Mouse (Mus musculus) midbrain, embryonic 15.5 days (tissue): ENCODE results near the gene Cnga2. TPM values are rescaled to one million over a fixed set of nuclear protein-coding genes. Genes with fewer than 3 reads are reported as not detected.

ENCODE experiments used
- ATAC-seq: fragments of 200-750 bp; cut with Nextera tagmentation; replicated peaks from 2 replicates; pipeline ENCODE4 v1.8.0; 2017; ENCODE audit warnings: moderate TSS enrichment
- H3K27ac ChIP-seq: fragments of 300-500 bp; sonication (generic); 2 replicates; pipeline ENCODE4 v1.5.1; 2015; ENCODE audit warnings: mild to moderate bottlenecking, inconsistent platforms
- H3K27me3 ChIP-seq: fragments of 300-500 bp; sonication (generic); replicated peaks from 2 replicates; pipeline ENCODE4 v1.6.1; 2015; ENCODE audit warnings: inconsistent platforms
- H3K36me3 ChIP-seq: fragments of 300-500 bp; sonication (generic); replicated peaks from 2 replicates; pipeline ENCODE4 v1.6.1; 2015; ENCODE audit warnings: inconsistent platforms
- H3K4me1 ChIP-seq: fragments of 300-500 bp; sonication (generic); 2 replicates; pipeline ENCODE4 v1.6.1; 2015; ENCODE audit warnings: inconsistent platforms
- H3K4me2 ChIP-seq: fragments of 300-500 bp; sonication (generic); 2 replicates; pipeline ENCODE4 v1.6.1; 2015; ENCODE audit warnings: inconsistent platforms, mild to moderate bottlenecking, moderate library complexity
- H3K4me3 ChIP-seq: fragments of 300-500 bp; sonication (generic); 2 replicates; pipeline ENCODE4 v1.5.1; 2015; ENCODE audit warnings: mild to moderate bottlenecking, inconsistent platforms
- H3K9ac ChIP-seq: fragments of 300-500 bp; sonication (generic); 2 replicates; pipeline ENCODE4 v1.6.1; 2015; ENCODE audit warnings: mild to moderate bottlenecking, inconsistent platforms
- H3K9me3 ChIP-seq: fragments of 300-500 bp; sonication (generic); 2 replicates; pipeline ENCODE4 v1.6.1; 2016; ENCODE audit warnings: inconsistent platforms
- WGBS: fragments of 180-500 bp; shearing (Covaris S2); methylation state at CpG from one replicate; pipeline ENCODE4 v1.1.7; 2015; ENCODE audit warnings: mixed read lengths; 5-methylcytosine and 5-hydroxymethylcytosine counted together
- polyA plus RNA-seq: library from polyadenylated mRNA; unstranded; fragments of >200 nt; fragmentation: Nextera tagmentation; extraction: Ambion mirVana; gene quantifications from 2 replicates; pipeline ENCODE4 v1.2.1, GENCODE M21; 2015

The Cnga2 gene
- polyA plus RNA-seq, 1 experiment from 2014 or later: 0.21 TPM

DNA sequence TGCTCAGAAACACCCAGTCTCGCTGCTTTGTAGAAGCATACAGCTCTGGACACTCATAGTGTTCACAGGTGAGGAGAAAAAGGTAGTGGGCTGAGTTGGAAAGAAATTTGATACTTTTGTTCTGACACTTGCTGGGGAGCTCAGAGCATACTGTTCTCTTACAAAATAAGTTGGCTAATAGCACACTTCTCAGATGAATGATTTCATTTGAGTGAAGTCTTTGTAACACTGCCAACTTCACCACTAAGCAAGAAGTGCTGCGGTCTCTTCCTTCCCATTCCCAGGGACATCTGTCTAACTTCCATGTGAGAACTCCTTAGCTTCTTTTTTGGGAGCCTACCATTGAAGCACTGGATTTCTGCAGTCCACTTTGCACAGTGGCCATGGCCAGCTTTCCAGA, 8.4 kb upstream of the Cnga2 start:
- WGBS: 71% methylated on average over 2 of the region's 2 CpGs
- H3K9ac ChIP-seq: no peak overlapping the region
- H3K4me3 ChIP-seq: no peak overlapping the region
- no peaks in the 10 kb centered on the region for H3K4me1 ChIP-seq
- no peak overlapping the region for H3K4me2 ChIP-seq
- H3K9me3 ChIP-seq: no peaks in the 10 kb centered on the region
- no peak overlapping the region for H3K27ac ChIP-seq
- no peak for ATAC-seq
- no peaks in the 10 kb centered on the region for H3K36me3 ChIP-seq
- no peaks in the 10 kb centered on the region for H3K27me3 ChIP-seq

DNA sequence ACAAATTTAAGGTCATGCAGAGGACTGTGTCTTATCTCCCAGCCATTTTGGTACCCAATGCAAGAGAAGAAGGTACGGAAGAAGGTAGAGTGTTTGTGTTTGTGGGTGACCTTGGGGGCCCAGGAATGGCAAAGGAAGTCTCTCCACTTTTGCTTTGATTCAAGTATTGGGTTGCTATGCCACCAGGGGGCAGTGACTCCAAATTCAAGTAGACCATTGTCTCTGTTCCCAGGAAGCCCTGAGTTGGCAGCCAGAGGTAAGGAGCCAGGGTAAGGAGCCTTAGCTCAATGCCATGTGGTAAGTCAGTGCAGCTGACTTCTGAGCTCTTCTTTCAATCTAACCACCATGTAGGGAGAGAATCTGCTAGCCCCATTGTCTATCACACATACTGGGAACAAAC, 7.9 kb upstream of the Cnga2 start:
- H3K4me3 ChIP-seq: no peak overlapping the region
- no peak overlapping the region for H3K4me2 ChIP-seq
- H3K9ac ChIP-seq: no peak overlapping the region
- WGBS: 93% methylated on average over 1 of the region's 1 CpGs
- H3K4me1 ChIP-seq: no peaks in the 10 kb centered on the region
- H3K27ac ChIP-seq: no peak overlapping the region
- no peaks in the 10 kb centered on the region for H3K9me3 ChIP-seq
- H3K36me3 ChIP-seq: no peaks in the 10 kb centered on the region
- no peaks in the 10 kb centered on the region for H3K27me3 ChIP-seq
- ATAC-seq: no peak

DNA sequence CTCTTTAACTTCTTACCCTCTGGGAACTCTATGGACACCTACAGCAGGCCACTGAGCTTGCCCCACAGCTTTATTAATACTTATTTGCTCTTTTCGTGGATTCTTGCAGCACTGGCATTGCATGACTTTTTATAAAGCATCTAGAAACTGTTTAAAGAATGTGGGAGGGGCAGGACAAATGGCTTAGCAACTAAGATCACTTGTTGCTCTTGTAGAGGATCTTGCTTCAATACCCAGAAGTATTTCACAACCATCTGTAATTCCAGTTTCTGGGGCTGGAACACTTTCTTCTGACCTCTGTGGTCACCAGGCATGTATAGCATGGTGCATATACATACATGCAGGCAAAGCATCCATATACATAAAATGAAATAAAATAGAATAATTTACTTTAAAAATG, 4.3 kb downstream of the Cnga2 start:
- H3K4me3 ChIP-seq: no peak overlapping the region
- H3K9me3 ChIP-seq: no peaks in the 10 kb centered on the region
- no peaks in the 10 kb centered on the region for H3K4me1 ChIP-seq
- no peak for ATAC-seq
- H3K27me3 ChIP-seq: no peaks in the 10 kb centered on the region
- no peak overlapping the region for H3K27ac ChIP-seq
- WGBS: 53% methylated on average over 1 of the region's 1 CpGs
- no peak overlapping the region for H3K9ac ChIP-seq
- H3K4me2 ChIP-seq: no peak overlapping the region
- H3K36me3 ChIP-seq: no peaks in the 10 kb centered on the region

DNA sequence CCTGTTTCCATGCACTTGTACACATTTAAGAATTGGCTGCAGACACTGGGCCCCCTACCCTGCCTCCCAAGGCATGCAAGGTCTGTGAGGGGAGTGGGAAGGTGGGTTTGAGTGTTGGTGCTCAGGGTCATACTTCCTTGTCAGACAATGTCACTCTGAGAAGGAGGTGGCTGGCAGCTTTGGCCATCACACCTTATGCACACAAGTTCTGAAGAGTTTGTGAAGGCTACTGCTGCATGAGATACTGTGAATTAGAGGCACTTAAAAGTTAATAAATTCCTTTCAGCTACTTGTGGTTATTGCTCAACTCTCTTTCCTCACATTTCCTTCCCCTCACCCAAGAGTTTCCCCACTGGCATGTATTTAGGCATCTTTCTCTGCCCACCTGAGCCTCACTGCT, 18.3 kb downstream of the Cnga2 start:
- no peak for ATAC-seq
- Histone ChIP-seq H3K4me2 (no peak overlapping the region), H3K27ac (no peak overlapping the region), H3K36me3 (no peaks in the 10 kb centered on the region), H3K9ac (no peak overlapping the region), H3K4me3 (no peak overlapping the region), H3K9me3 (no peaks in the 10 kb centered on the region), H3K27me3 (no peaks in the 10 kb centered on the region), H3K4me1 (no peaks in the 10 kb centered on the region)

DNA sequence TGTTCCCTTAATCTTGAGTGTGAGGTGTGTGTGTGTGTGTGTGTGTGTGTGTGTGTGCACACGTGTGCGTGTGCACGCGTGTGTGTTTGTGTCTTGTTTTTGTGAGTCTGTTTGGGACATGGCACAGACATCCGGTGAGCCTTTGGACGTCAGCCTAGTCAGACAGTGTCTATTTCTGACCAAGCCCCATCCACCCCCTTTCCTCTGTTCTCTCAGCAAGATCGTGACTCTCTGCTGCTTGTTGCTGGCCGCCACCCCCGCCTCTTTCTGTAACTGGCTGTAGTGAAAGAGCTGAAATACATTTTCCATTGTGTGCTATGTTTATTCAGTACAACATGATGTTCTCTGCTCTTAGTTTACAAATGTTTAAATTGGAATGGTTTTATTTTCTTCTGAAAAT, 20.6 kb downstream of the Cnga2 start:
- H3K4me3 ChIP-seq: no peak overlapping the region
- ATAC-seq: no peak
- no peak overlapping the region for H3K4me2 ChIP-seq
- no peaks in the 10 kb centered on the region for H3K27me3 ChIP-seq
- no peak overlapping the region for H3K9ac ChIP-seq
- no peaks in the 10 kb centered on the region for H3K36me3 ChIP-seq
- 61% methylated on average over 9 of the region's 9 CpGs for WGBS
- H3K4me1 ChIP-seq: no peaks in the 10 kb centered on the region
- H3K27ac ChIP-seq: no peak overlapping the region
- H3K9me3 ChIP-seq: no peaks in the 10 kb centered on the region

DNA sequence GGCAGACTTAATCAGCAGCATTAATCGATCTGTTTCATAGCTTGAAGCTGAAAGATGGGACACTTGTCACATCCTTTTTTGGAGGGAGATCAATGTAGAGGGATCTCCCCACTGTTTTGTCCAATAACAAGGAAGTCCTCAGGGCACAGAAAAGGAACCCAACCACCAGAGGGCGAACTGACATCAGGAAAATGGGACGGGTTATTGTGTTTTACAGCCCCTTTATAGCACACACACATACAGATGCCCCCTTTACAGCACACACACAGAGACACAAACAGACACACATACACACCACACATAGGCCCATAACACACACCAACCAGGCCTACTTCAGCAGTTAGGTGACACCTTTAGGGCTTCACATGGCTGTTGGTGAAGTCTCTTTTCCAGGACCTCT, 21.2 kb downstream of the Cnga2 start:
- no peak overlapping the region for H3K4me2 ChIP-seq
- WGBS: 41% methylated on average over 3 of the region's 3 CpGs
- no peak overlapping the region for H3K9ac ChIP-seq
- no peaks in the 10 kb centered on the region for H3K27me3 ChIP-seq
- no peak overlapping the region for H3K4me3 ChIP-seq
- no peak overlapping the region for H3K27ac ChIP-seq
- no peaks in the 10 kb centered on the region for H3K4me1 ChIP-seq
- H3K9me3 ChIP-seq: no peaks in the 10 kb centered on the region
- ATAC-seq: no peak
- H3K36me3 ChIP-seq: no peaks in the 10 kb centered on the region

DNA sequence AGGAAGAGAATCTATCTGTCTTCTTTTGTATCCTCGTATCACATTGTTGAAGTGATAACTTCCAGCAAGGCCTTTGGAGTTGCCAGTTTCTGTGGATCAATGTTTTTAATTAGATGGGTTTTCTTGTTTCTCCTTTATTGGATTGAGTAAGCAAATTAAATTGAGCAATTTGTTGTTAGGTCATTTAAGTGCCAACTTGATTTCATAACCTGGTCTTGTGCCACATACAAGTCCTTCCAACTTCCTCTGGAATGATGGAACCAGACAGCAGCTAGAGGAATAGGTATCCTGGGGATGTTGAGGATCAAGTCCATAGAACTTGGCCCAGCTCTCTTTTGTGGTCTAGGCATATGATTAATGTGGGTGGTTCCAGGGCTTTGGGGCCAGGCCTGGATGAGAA, 30.6 kb downstream of the Cnga2 start:
- WGBS: 83% methylated on average over 1 of the region's 1 CpGs
- H3K4me1 ChIP-seq: no peaks in the 10 kb centered on the region
- H3K4me2 ChIP-seq: no peak overlapping the region
- no peak for ATAC-seq
- H3K36me3 ChIP-seq: no peaks in the 10 kb centered on the region
- no peaks in the 10 kb centered on the region for H3K9me3 ChIP-seq
- H3K27me3 ChIP-seq: no peaks in the 10 kb centered on the region
- no peak overlapping the region for H3K27ac ChIP-seq
- no peak overlapping the region for H3K4me3 ChIP-seq
- no peak overlapping the region for H3K9ac ChIP-seq

DNA sequence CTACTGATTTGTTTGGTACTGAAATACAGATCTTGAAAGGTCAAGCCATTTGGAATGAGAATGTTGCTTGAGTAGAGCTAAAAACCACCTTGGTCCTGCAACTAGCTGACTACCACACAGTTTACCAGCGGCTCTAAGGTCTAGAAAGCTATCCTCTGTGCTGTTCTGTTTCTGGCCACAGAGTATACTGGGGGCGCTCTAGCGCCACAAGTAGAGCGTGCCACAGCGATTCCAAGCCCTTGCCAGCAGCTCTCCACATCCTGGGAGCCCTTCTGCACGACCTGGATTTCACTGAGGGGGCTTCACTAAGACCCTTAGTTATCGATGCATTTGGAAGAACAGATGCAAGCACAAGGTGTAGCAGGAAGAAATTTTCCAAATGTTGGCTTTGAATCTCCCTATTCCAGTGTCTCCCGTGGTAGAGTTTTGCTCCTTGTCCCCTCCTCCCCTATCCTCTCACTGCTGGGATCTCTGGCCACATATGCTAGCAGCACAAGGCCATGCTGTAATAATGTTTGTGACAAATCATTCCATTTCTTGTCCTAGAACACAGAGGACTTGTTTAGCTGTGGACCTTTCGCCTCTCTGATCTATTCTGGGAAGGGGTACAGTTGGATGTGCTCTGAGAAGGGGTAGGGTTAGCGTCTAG, 31.2 kb downstream of the Cnga2 start:
- H3K9ac ChIP-seq: no peak overlapping the region
- WGBS: 41% methylated on average over 10 of the region's 10 CpGs

DNA sequence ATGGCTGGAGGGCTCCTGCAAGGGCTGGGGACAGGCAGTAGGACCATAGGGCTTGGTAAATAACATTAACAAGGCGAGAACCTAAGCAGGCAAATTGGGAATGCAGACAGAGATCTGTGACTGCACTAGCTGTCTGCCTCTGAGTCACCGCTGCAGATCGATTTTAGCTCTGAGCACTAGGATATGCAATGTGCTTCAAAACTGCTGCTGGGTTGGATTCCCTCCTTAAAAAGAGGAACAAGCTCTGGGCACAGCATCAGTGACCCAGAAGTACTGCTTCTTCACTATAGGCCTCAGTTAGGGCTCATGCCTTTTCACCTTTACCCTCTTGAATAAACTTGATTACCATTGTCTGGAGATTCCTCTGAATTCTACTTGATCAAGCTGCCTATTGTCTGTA, 31.9 kb downstream of the Cnga2 start:
- 70% methylated on average over 3 of the region's 3 CpGs for WGBS
- Histone ChIP-seq H3K36me3 (no peaks in the 10 kb centered on the region), H3K27ac (no peak overlapping the region), H3K4me2 (no peak overlapping the region), H3K4me1 (no peaks in the 10 kb centered on the region), H3K9me3 (no peaks in the 10 kb centered on the region), H3K27me3 (no peaks in the 10 kb centered on the region), H3K4me3 (no peak overlapping the region), H3K9ac (no peak overlapping the region)
- no peak for ATAC-seq

More for the DNA sequence above, 31.2 kb downstream of the Cnga2 start:
- H3K9me3 ChIP-seq: no peaks in the 10 kb centered on the region
- no peaks in the 10 kb centered on the region for H3K36me3 ChIP-seq
- ATAC-seq: peak; percentile 78; the same call in 1 of the 2 replicates
- no peak overlapping the region for H3K4me2 ChIP-seq
- no peak overlapping the region for H3K4me3 ChIP-seq
- no peaks in the 10 kb centered on the region for H3K4me1 ChIP-seq
- H3K27me3 ChIP-seq: no peaks in the 10 kb centered on the region
- H3K27ac ChIP-seq: no peak overlapping the region

DNA sequence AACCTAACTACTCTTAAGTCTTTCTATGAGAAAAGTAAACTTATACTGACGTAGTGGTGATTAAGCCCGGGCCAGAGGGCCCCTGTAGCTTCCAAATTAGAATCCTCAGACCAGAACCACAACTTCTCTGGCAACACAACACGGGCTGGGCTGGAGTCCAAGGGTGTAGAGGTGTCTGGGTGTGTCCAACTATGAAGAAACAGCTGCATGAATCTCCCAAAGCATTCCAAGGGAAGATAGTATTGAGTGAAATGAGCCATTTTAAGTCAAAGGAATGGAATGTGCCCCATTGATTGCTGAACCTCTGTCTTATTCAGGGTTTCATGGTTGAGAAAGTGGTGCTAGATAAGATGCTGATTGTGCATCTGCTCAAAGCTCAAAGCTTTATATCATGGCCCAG, 52.4 kb downstream of the Cnga2 start:
- no peak overlapping the region for H3K4me3 ChIP-seq
- 66% methylated on average over 3 of the region's 3 CpGs for WGBS
- no peak for ATAC-seq

DNA sequence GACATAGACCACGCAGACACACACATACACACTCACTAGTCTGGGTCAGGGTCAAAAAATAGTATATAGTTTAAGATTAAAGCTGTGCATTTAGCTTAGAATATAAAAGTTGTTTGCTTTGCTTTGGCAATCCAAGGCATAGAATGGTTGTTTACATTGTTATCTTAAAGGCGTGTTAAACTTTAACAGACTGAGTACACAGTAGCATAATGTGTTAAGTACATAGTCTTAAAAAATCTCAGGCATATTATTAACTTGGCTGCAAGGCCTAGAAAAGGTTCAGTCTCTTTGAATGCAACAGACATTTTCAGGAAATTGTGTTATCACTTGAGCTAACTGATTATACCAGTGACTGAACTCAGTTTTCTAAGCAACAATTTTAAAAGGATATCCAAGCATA, 56.3 kb downstream of the Cnga2 start:
- no peaks in the 10 kb centered on the region for H3K27me3 ChIP-seq
- H3K9me3 ChIP-seq: no peaks in the 10 kb centered on the region
- H3K4me2 ChIP-seq: no peak overlapping the region
- H3K9ac ChIP-seq: no peak overlapping the region
- WGBS: 92% methylated on average over 2 of the region's 2 CpGs
- no peak overlapping the region for H3K4me3 ChIP-seq
- H3K27ac ChIP-seq: no peak overlapping the region
- no peaks in the 10 kb centered on the region for H3K36me3 ChIP-seq
- H3K4me1 ChIP-seq: no peaks in the 10 kb centered on the region
- no peak for ATAC-seq

More for the DNA sequence above, 52.4 kb downstream of the Cnga2 start:
- H3K36me3 ChIP-seq: no peaks in the 10 kb centered on the region
- H3K4me2 ChIP-seq: no peak overlapping the region
- H3K27ac ChIP-seq: no peak overlapping the region
- H3K27me3 ChIP-seq: no peaks in the 10 kb centered on the region
- no peaks in the 10 kb centered on the region for H3K4me1 ChIP-seq
- H3K9me3 ChIP-seq: no peaks in the 10 kb centered on the region
- H3K9ac ChIP-seq: no peak overlapping the region
